Mouse (Mus musculus): ENCODE results near the gene Apoe. TPM values are rescaled to one million over a fixed set of nuclear protein-coding genes. Genes with fewer than 3 reads are reported as not detected.

The Apoe gene
- total RNA-seq, 1 experiment = 683 TPM

GRCm38 (mm10) chr7:19713196-19713595 is 14.2 kb upstream of the Apoe start:
- peak overlapping the region; percentile 27; the same call in 1 of the 2 replicates for H3K9ac ChIP-seq (ENCODE audit: insufficient read depth, low read depth, low read length, poor library complexity, severe bottlenecking)
- H3K27ac ChIP-seq (ENCODE audit: insufficient read depth, low read depth, low read length, poor library complexity, severe bottlenecking) = no peak overlapping the region
- peaks cover 55% of the 10 kb centered on the region for H3K36me3 ChIP-seq (ENCODE audit: control insufficient read depth, insufficient read depth, low read length, poor library complexity, severe bottlenecking)
- DNase-seq (ENCODE audit: low read depth, low spot score) = no peak
- no peak overlapping the region for H3K4me3 ChIP-seq (ENCODE audit: insufficient read depth in 1 of 2, low read depth in 1 of 2, low read length in 2 of 2, poor library complexity in 1 of 2, severe bottlenecking in 1 of 2)
- in situ Hi-C loops (cut with MboI; ENCODE audit: low sequenced_read_pairs in 2 of 2, unreplicated experiment in 2 of 2) = no loop called here
- peaks cover 0 to 14% of the 10 kb centered on the region in 2 experiments; a peak in 1 of 4 replicates for H3K4me1 ChIP-seq (ENCODE audit: control insufficient read depth in 2 of 2, insufficient read depth in 2 of 2, low read length in 2 of 2, poor library complexity in 1 of 2)
- H3K9me3 ChIP-seq (ENCODE audit: control insufficient read depth, insufficient read depth, low read depth, low read length) = no peaks in the 10 kb centered on the region
- no peak for TF ChIP-seq MAFK (IDR thresholded peaks at IDR 0.05; ENCODE audit: insufficient read depth, low read depth, low read length)
- TF ChIP-seq ZC3H11A (IDR thresholded peaks at IDR 0.05; ENCODE audit: borderline replicate concordance, low read depth, low read length) = no peak
- no peak for TF ChIP-seq HCFC1 (IDR thresholded peaks at IDR 0.05; ENCODE audit: borderline replicate concordance, insufficient read depth, low read length)
- no peak for TF ChIP-seq ZNF384 (IDR thresholded peaks at IDR 0.05; ENCODE audit: low read depth, low read length)
- TF ChIP-seq CHD2 (IDR thresholded peaks at IDR 0.05; ENCODE audit: low read depth, low read length) = no peak

- TF ChIP-seq HCFC1 (IDR thresholded peaks at IDR 0.05; ENCODE audit: borderline replicate concordance, insufficient read depth, low read length) (no peak), CHD2 (IDR thresholded peaks at IDR 0.05; ENCODE audit: low read depth, low read length) (no peak), ZC3H11A (IDR thresholded peaks at IDR 0.05; ENCODE audit: borderline replicate concordance, low read depth, low read length) (no peak), MAFK (IDR thresholded peaks at IDR 0.05; ENCODE audit: insufficient read depth, low read depth, low read length) (no peak), ZNF384 (IDR thresholded peaks at IDR 0.05; ENCODE audit: low read depth, low read length) (no peak)
- no peak overlapping the region for H3K4me3 ChIP-seq (ENCODE audit: insufficient read depth in 1 of 2, low read depth in 1 of 2, low read length in 2 of 2, poor library complexity in 1 of 2, severe bottlenecking in 1 of 2)
- H3K36me3 ChIP-seq (ENCODE audit: control insufficient read depth, insufficient read depth, low read length, poor library complexity, severe bottlenecking) = peaks cover 54% of the 10 kb centered on the region
- H3K27ac ChIP-seq (ENCODE audit: insufficient read depth, low read depth, low read length, poor library complexity, severe bottlenecking) = no peak overlapping the region
- in situ Hi-C loops (cut with MboI; ENCODE audit: low sequenced_read_pairs in 2 of 2, unreplicated experiment in 2 of 2) = no loop called here
- no peaks in the 10 kb centered on the region for H3K9me3 ChIP-seq (ENCODE audit: control insufficient read depth, insufficient read depth, low read depth, low read length)
- H3K9ac ChIP-seq (ENCODE audit: insufficient read depth, low read depth, low read length, poor library complexity, severe bottlenecking) = no peak overlapping the region
- DNase-seq (ENCODE audit: low read depth, low spot score) = no peak
- peaks cover 0 to 14% of the 10 kb centered on the region in 2 experiments; a peak in 1 of 4 replicates for H3K4me1 ChIP-seq (ENCODE audit: control insufficient read depth in 2 of 2, insufficient read depth in 2 of 2, low read length in 2 of 2, poor library complexity in 1 of 2)
Observed at GRCm38 (mm10) chr7:19712414-19712813, 13.4 kb upstream of the Apoe start.

GRCm38 (mm10) chr7:19710650-19711049 is 11.7 kb upstream of the Apoe start:
- TF ChIP-seq HCFC1 (IDR thresholded peaks at IDR 0.05; ENCODE audit: borderline replicate concordance, insufficient read depth, low read length) (no peak), MAFK (IDR thresholded peaks at IDR 0.05; ENCODE audit: insufficient read depth, low read depth, low read length) (no peak), CHD2 (IDR thresholded peaks at IDR 0.05; ENCODE audit: low read depth, low read length) (no peak), ZC3H11A (IDR thresholded peaks at IDR 0.05; ENCODE audit: borderline replicate concordance, low read depth, low read length) (no peak), ZNF384 (IDR thresholded peaks at IDR 0.05; ENCODE audit: low read depth, low read length) (no peak)
- Histone ChIP-seq H3K36me3 (ENCODE audit: control insufficient read depth, insufficient read depth, low read length, poor library complexity, severe bottlenecking) (peaks cover 55% of the 10 kb centered on the region), H3K4me3 (ENCODE audit: insufficient read depth in 1 of 2, low read depth in 1 of 2, low read length in 2 of 2, poor library complexity in 1 of 2, severe bottlenecking in 1 of 2) (no peak overlapping the region), H3K9me3 (ENCODE audit: control insufficient read depth, insufficient read depth, low read depth, low read length) (no peaks in the 10 kb centered on the region), H3K9ac (ENCODE audit: insufficient read depth, low read depth, low read length, poor library complexity, severe bottlenecking) (no peak overlapping the region), H3K27ac (ENCODE audit: insufficient read depth, low read depth, low read length, poor library complexity, severe bottlenecking) (no peak overlapping the region), H3K4me1 (ENCODE audit: control insufficient read depth in 2 of 2, insufficient read depth in 2 of 2, low read length in 2 of 2, poor library complexity in 1 of 2) (peaks cover 0 to 8% of the 10 kb centered on the region in 2 experiments; a peak in 1 of 4 replicates)
- DNase-seq (ENCODE audit: low read depth, low spot score) = no peak
- in situ Hi-C loops (cut with MboI; ENCODE audit: low sequenced_read_pairs in 2 of 2, unreplicated experiment in 2 of 2) = no loop called here

GRCm38 (mm10) chr7:19705271-19705670 is 6.3 kb upstream of the Apoe start:
- Histone ChIP-seq H3K27ac (ENCODE audit: insufficient read depth, low read depth, low read length, poor library complexity, severe bottlenecking) (no peak overlapping the region), H3K9ac (ENCODE audit: insufficient read depth, low read depth, low read length, poor library complexity, severe bottlenecking) (no peak overlapping the region), H3K4me1 (ENCODE audit: control insufficient read depth in 2 of 2, insufficient read depth in 2 of 2, low read length in 2 of 2, poor library complexity in 1 of 2) (peaks cover 0 to 15% of the 10 kb centered on the region in 2 experiments; a peak in 2 of 4 replicates), H3K9me3 (ENCODE audit: control insufficient read depth, insufficient read depth, low read depth, low read length) (no peaks in the 10 kb centered on the region), H3K4me3 (ENCODE audit: insufficient read depth in 1 of 2, low read depth in 1 of 2, low read length in 2 of 2, poor library complexity in 1 of 2, severe bottlenecking in 1 of 2) (no peak overlapping the region), H3K36me3 (ENCODE audit: control insufficient read depth, insufficient read depth, low read length, poor library complexity, severe bottlenecking) (peaks cover 49% of the 10 kb centered on the region)
- TF ChIP-seq HCFC1 (IDR thresholded peaks at IDR 0.05; ENCODE audit: borderline replicate concordance, insufficient read depth, low read length) (no peak), MAFK (IDR thresholded peaks at IDR 0.05; ENCODE audit: insufficient read depth, low read depth, low read length) (no peak), ZNF384 (IDR thresholded peaks at IDR 0.05; ENCODE audit: low read depth, low read length) (no peak), CHD2 (IDR thresholded peaks at IDR 0.05; ENCODE audit: low read depth, low read length) (no peak), ZC3H11A (IDR thresholded peaks at IDR 0.05; ENCODE audit: borderline replicate concordance, low read depth, low read length) (no peak)
- no peak for DNase-seq (ENCODE audit: low read depth, low spot score)
- in situ Hi-C loops (cut with MboI; ENCODE audit: low sequenced_read_pairs in 2 of 2, unreplicated experiment in 2 of 2) = no loop called here
